Mouse (Mus musculus) liver, embryonic 15.5 days (tissue): ENCODE results near the gene Trmt112. TPM values are rescaled to one million over a fixed set of nuclear protein-coding genes. Genes with fewer than 3 reads are reported as not detected.
A peak's percentile ranks its signal among the peaks of the same experiment; 100 is the strongest.
"Not testable (repeated sequence)": the region's sequence is repeated elsewhere in the genome, so short reads cannot be mapped to it uniquely, and the experiment has no call there.

Experiments used
- ATAC-seq: fragments of 200-750 bp; cut with Nextera tagmentation; 2 replicates; pipeline ENCODE4 v1.8.0; 2017; ENCODE audit warnings: moderate number of reproducible peaks, mild to moderate bottlenecking, moderate library complexity; ENCODE audit not compliant: insufficient read depth
- H3K27ac ChIP-seq: fragments of 300-500 bp; sonication (generic); replicated peaks from 2 replicates; pipeline ENCODE4 v1.5.1; 2015; ENCODE audit warnings: mild to moderate bottlenecking, inconsistent platforms
- H3K27me3 ChIP-seq: fragments of 300-500 bp; sonication (generic); 2 replicates; pipeline ENCODE4 v1.6.1; 2015; ENCODE audit warnings: mild to moderate bottlenecking, inconsistent platforms
- H3K36me3 ChIP-seq: fragments of 300-500 bp; sonication (generic); replicated peaks from 2 replicates; pipeline ENCODE4 v1.6.1; 2015; ENCODE audit warnings: moderate library complexity, mild to moderate bottlenecking, inconsistent platforms
- H3K4me1 ChIP-seq: fragments of 300-500 bp; sonication (generic); replicated peaks from 2 replicates; pipeline ENCODE4 v1.6.1; 2015; ENCODE audit warnings: inconsistent platforms
- H3K4me2 ChIP-seq: fragments of 300-500 bp; sonication (generic); 2 replicates; pipeline ENCODE4 v1.6.1; 2015; ENCODE audit warnings: moderate library complexity, mild to moderate bottlenecking, inconsistent platforms
- H3K4me3 ChIP-seq: fragments of 300-500 bp; sonication (generic); replicated peaks from 2 replicates; pipeline ENCODE4 v1.5.1; 2015; ENCODE audit warnings: mild to moderate bottlenecking, inconsistent platforms
- H3K9ac ChIP-seq: fragments of 300-500 bp; sonication (generic); 2 replicates; pipeline ENCODE4 v1.6.1; 2015; ENCODE audit warnings: moderate library complexity, mild to moderate bottlenecking, inconsistent platforms
- H3K9me3 ChIP-seq: fragments of 300-500 bp; sonication (generic); replicated peaks from 2 replicates; pipeline ENCODE4 v1.6.1; 2016; ENCODE audit warnings: inconsistent platforms
- WGBS: fragments of 180-500 bp; shearing (Covaris S2); methylation state at CpG from one replicate; pipeline ENCODE4 v1.1.7; 2015; ENCODE audit warnings: mixed read lengths; ENCODE audit not compliant: insufficient replicate concordance; 5-methylcytosine and 5-hydroxymethylcytosine counted together
- polyA plus RNA-seq: library from polyadenylated mRNA; unstranded; fragments of >200 nt; fragmentation: Nextera tagmentation; extraction: Ambion mirVana; gene quantifications from 2 replicates; pipeline ENCODE4 v1.2.1, GENCODE M21; 2015

The Trmt112 gene
- polyA plus RNA-seq, 1 experiment from 2014 or later = 67.9 TPM

GRCm38 (mm10) chr19:6892512-6892911 lies 17.0 kb upstream of the Trmt112 start:
- 49% methylated on average over 4 of the region's 4 CpGs for WGBS
- Histone ChIP-seq H3K27me3 (no peaks in the 10 kb centered on the region), H3K4me1 (no peaks in the 10 kb centered on the region), H3K36me3 (no peaks in the 10 kb centered on the region), H3K27ac (no peak overlapping the region), H3K4me2 (no peak overlapping the region), H3K4me3 (no peak overlapping the region), H3K9me3 (no peaks in the 10 kb centered on the region), H3K9ac (no peak overlapping the region)
- no peak for ATAC-seq

DNA sequence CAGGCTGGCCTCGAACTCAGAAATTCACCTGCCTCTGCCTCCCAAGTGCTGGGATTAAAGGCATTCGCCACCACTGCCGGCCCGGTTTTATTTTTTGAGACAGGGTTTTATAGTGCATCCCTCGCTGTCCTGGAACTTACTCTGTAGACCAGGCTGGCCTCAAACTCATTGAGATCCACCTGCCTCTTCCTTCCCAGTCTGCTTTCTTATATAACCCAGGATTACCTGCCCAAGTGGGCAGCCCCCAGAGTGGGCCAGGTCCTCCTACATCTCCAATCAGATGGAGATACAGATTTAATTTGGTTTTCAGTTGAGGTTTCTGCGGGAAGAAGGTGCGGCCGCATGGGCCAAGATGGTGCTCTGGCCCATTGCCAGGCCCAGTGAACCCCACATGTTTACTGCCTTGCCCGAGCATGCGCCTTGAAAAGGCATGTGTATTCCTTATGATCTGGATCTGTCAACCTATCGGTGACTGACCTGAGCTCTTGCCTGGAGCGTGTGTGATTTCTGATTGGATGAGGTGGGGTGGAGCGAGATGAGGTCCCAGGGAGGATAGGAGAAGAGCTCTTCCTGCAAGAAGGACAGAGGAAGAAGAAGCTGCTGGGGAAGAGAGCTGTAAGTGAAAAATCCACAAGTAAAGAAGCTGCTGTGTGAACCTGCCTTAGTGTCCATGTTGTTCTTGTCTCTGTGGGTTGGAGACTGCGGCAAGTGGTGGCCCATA lies 15.6 kb upstream of the Trmt112 start:
- WGBS = 79% methylated on average over 14 of the region's 14 CpGs
- no peak for ATAC-seq

GRCm38 (mm10) chr19:6895608-6896305 lies 13.7 kb upstream of the Trmt112 start:
- not testable (repeated sequence) for H3K27me3 ChIP-seq, H3K9ac ChIP-seq, H3K4me1 ChIP-seq, ATAC-seq, H3K36me3 ChIP-seq, H3K9me3 ChIP-seq, H3K4me3 ChIP-seq, H3K27ac ChIP-seq, H3K4me2 ChIP-seq
- 60% methylated on average over 18 of the region's 18 CpGs for WGBS

More for the DNA sequence above, 15.6 kb upstream of the Trmt112 start:
- H3K4me1 ChIP-seq = no peaks in the 10 kb centered on the region
- H3K9me3 ChIP-seq = no peaks in the 10 kb centered on the region
- no peaks in the 10 kb centered on the region for H3K27me3 ChIP-seq
- H3K4me3 ChIP-seq = no peak overlapping the region
- H3K27ac ChIP-seq = no peak overlapping the region
- no peak overlapping the region for H3K9ac ChIP-seq
- H3K4me2 ChIP-seq = no peak overlapping the region
- no peaks in the 10 kb centered on the region for H3K36me3 ChIP-seq

DNA sequence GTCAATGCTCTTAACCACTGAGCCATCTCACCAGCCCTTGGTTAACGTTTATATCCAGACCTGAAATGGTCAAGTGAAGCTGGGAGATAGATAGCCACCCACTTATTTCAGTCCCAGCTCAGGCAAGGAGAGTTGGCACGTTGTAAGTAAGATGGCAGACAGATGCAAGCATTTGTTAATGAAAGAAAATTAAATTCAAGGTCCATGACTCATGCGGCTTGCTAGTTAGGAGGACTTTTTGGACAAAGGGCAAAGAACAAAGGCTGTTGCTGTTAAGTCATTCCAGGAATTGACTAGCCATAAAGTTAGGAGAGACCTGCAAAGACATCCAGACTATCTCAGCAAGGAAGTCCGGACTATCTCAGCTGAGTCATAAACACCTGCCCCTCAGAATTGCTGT lies 9.9 kb upstream of the Trmt112 start:
- WGBS = 63% methylated on average over 4 of the region's 4 CpGs

DNA sequence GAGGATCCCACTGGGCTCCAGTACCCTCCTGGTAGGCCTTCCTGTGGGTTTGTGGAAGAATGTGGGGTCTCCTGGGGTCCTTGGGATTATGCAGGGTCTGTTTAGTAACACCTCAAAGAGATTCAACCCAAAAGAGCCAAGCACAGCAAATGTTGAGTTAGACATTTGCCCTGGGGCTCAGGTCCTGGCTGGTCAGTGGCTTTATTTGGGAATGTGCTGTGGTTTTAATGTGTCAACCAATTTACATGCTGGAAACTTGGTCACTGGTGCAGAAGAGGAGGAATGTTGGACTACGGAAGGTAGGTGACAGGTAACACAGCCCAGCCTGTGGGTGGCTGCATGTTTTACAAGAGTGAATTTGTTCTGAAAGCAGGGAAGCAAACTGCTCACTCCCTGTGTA lies 6.5 kb upstream of the Trmt112 start:
- Histone ChIP-seq H3K4me3 (no peak overlapping the region), H3K27me3 (no peaks in the 10 kb centered on the region), H3K4me1 (peaks cover 13% of the 10 kb centered on the region), H3K9ac (no peak overlapping the region), H3K4me2 (no peak overlapping the region), H3K27ac (no peak overlapping the region), H3K9me3 (0 out of 2 replicates have a peak, but pooled peaks cover 3% of the 10 kb centered on the region), H3K36me3 (peaks cover 31% of the 10 kb centered on the region)
- no peak for ATAC-seq
- 78% methylated on average over 1 of the region's 1 CpGs for WGBS

More for the DNA sequence above, 9.9 kb upstream of the Trmt112 start:
- Histone ChIP-seq H3K27ac (no peak overlapping the region), H3K9me3 (0 out of 2 replicates have a peak, but pooled peaks cover 3% of the 10 kb centered on the region), H3K9ac (no peak overlapping the region), H3K27me3 (no peaks in the 10 kb centered on the region), H3K4me1 (no peaks in the 10 kb centered on the region), H3K4me2 (no peak overlapping the region), H3K36me3 (0 out of 2 replicates have a peak, but pooled peaks cover 2% of the 10 kb centered on the region), H3K4me3 (no peak overlapping the region)
- ATAC-seq = no peak

GRCm38 (mm10) chr19:6904846-6905245 lies 4.7 kb upstream of the Trmt112 start:
- H3K9ac ChIP-seq = no peak overlapping the region
- H3K4me1 ChIP-seq = peaks cover 27% of the 10 kb centered on the region
- no peak overlapping the region for H3K4me3 ChIP-seq
- H3K27ac ChIP-seq = no peak overlapping the region
- H3K9me3 ChIP-seq = 0 out of 2 replicates have a peak, but pooled peaks cover 3% of the 10 kb centered on the region
- peaks cover 31% of the 10 kb centered on the region for H3K36me3 ChIP-seq
- H3K27me3 ChIP-seq = no peaks in the 10 kb centered on the region
- WGBS = 62% methylated on average over 2 of the region's 2 CpGs
- ATAC-seq = no peak
- H3K4me2 ChIP-seq = no peak overlapping the region

GRCm38 (mm10) chr19:6905498-6906159 lies 3.9 kb upstream of the Trmt112 start:
- Histone ChIP-seq H3K27me3 (no peaks in the 10 kb centered on the region), H3K4me2 (no peak overlapping the region), H3K9ac (no peak overlapping the region), H3K36me3 (peaks cover 31% of the 10 kb centered on the region), H3K4me3 (no peak overlapping the region), H3K4me1 (peaks cover 27% of the 10 kb centered on the region), H3K27ac (no peak overlapping the region), H3K9me3 (no peaks in the 10 kb centered on the region)
- WGBS = 76% methylated on average over 11 of the region's 11 CpGs
- ATAC-seq = no peak

GRCm38 (mm10) chr19:6906199-6906598 lies 3.3 kb upstream of the Trmt112 start:
- 79% methylated on average over 3 of the region's 3 CpGs for WGBS

GRCm38 (mm10) chr19:6907094-6907493 lies 2.4 kb upstream of the Trmt112 start:
- Histone ChIP-seq H3K9me3 (no peaks in the 10 kb centered on the region), H3K4me1 (peaks cover 38% of the 10 kb centered on the region), H3K36me3 (peaks cover 43% of the 10 kb centered on the region), H3K27me3 (no peaks in the 10 kb centered on the region), H3K27ac (0 out of 2 replicates have a peak overlapping the region, but pooled peaks have one; percentile 8), H3K4me3 (peak overlapping the region; percentile 21; the same call in 1 of the 2 replicates), H3K4me2 (peak overlapping the region; percentile 91), H3K9ac (no peak overlapping the region)
- WGBS = 79% methylated on average over 8 of the region's 8 CpGs
- ATAC-seq = no peak

More at GRCm38 (mm10) chr19:6906199-6906598, 3.3 kb upstream of the Trmt112 start:
- H3K36me3 ChIP-seq = peaks cover 34% of the 10 kb centered on the region
- H3K27ac ChIP-seq = no peak overlapping the region
- H3K9me3 ChIP-seq = no peaks in the 10 kb centered on the region
- no peak overlapping the region for H3K4me2 ChIP-seq
- no peak overlapping the region for H3K9ac ChIP-seq
- no peak for ATAC-seq
- H3K27me3 ChIP-seq = no peaks in the 10 kb centered on the region
- H3K4me3 ChIP-seq = no peak overlapping the region
- peaks cover 31% of the 10 kb centered on the region for H3K4me1 ChIP-seq

DNA sequence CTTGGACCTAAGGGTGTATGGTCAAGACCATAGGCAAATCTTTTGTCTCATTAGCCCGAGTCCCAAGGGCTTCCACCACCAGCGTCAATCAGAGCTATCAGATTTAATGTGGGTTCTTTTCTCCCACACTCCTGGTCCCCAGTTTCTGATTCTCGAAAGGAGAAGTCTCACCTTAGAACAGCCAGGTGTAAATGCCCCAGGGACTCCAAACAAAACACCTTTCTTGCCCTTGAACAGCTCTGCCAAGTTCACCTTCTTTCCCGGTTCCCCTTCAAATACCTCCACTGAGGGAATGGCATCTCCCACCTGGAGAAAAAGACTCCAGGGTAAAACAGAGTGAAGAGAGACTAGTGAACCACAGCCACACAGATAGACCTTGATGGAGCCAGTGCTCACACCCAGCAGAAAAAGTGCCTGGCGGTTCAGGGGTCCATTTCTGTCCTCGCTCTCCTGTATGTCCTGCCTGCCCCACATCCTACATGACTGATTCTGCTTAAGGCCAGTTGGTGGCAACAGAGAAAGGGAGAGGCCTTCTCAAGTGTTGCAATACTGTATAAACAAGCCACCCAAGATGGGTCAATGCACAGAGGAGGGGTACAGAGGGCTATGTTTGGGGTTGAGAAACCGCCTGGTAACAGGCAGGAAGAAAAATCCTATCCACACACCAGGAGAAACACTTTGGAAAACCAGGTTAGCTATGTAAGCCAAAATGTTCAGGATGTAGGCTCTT lies 1.5 kb upstream of the Trmt112 start:
- 60% methylated on average over 7 of the region's 7 CpGs for WGBS
- peaks cover 38% of the 10 kb centered on the region for H3K4me1 ChIP-seq
- H3K27ac ChIP-seq = peak overlapping the region; percentile 97

More for the DNA sequence above, 1.5 kb upstream of the Trmt112 start:
- no peaks in the 10 kb centered on the region for H3K27me3 ChIP-seq
- H3K4me3 ChIP-seq = peak overlapping the region; percentile 81
- no peak for ATAC-seq
- no peaks in the 10 kb centered on the region for H3K9me3 ChIP-seq
- peak overlapping the region; percentile 91 for H3K4me2 ChIP-seq
- peak overlapping the region; percentile 59; the same call in 1 of the 2 replicates for H3K9ac ChIP-seq
- peaks cover 52% of the 10 kb centered on the region for H3K36me3 ChIP-seq
